Mouse (Mus musculus): ENCODE measurements around the gene Gm20809. TPM values are rescaled to one million over a fixed set of nuclear protein-coding genes. Genes with fewer than 3 reads are reported as not detected.

Gm20809 gene
- polyA plus RNA-seq (2015; fragmentation: Illumina TruSeq; extraction: RNeasy Lipid Tissue Mini Kit (QIAGEN cat#74804); ENCODE audit: insufficient read depth, low read depth, low replicate concordance): not detected

GRCm38 (mm10) chrY:24454757-24455156 lies at the start of gene Gm20809:
Gene Gm20809, plus strand, starts transcription at chrY:24455057.

